Mouse (Mus musculus) activated CD4-positive, CD25-positive, alpha-beta regulatory T cell, adult 4 months (primary cell): ENCODE measurements around the gene Igf2. TPM values are rescaled to one million over a fixed set of nuclear protein-coding genes. Genes with fewer than 3 reads are reported as not detected.

ENCODE experiments used
- ATAC-seq: one replicate; pipeline ENCODE4 v1.8.0; 2017
- polyA plus RNA-seq, 2 experiments: library from polyadenylated mRNA; unstranded; fragments of 100-300 nt; shearing (Covaris generic); gene quantifications; one replicate each; pipeline ENCODE4 v1.2.1; 2017

The Igf2 gene
- polyA plus RNA-seq, 2 experiments from 2014 or later = 0.24 TPM; not detected in 1

GRCm38 (mm10) chr7:142658681-142659180, 7.9 kb downstream of the Igf2 start:
- no peak for ATAC-seq

- no peak for ATAC-seq
Observed at GRCm38 (mm10) chr7:142657821-142658614, 8.6 kb downstream of the Igf2 start.

- no peak for ATAC-seq
Observed at GRCm38 (mm10) chr7:142657341-142657791, 9.2 kb downstream of the Igf2 start.

- no peak for ATAC-seq
Observed at GRCm38 (mm10) chr7:142656055-142656454, 10.6 kb downstream of the Igf2 start.

- ATAC-seq = no peak
Observed at GRCm38 (mm10) chr7:142655633-142656032, 11.0 kb downstream of the Igf2 start.

- ATAC-seq = no peak
Observed at GRCm38 (mm10) chr7:142653726-142654125, 12.9 kb downstream of the Igf2 start.

- no peak for ATAC-seq
Observed at GRCm38 (mm10) chr7:142646676-142647075, 19.9 kb downstream of the Igf2 start.

- ATAC-seq = no peak
Observed at GRCm38 (mm10) chr7:142645045-142645444, 21.6 kb downstream of the Igf2 start.

GRCm38 (mm10) chr7:142636178-142636577, 30.4 kb downstream of the Igf2 start:
- ATAC-seq = no peak

GRCm38 (mm10) chr7:142630691-142631090, 35.9 kb downstream of the Igf2 start:
- no peak for ATAC-seq

- no peak for ATAC-seq
Observed at GRCm38 (mm10) chr7:142629806-142630205, 36.8 kb downstream of the Igf2 start.

- no peak for ATAC-seq
Observed at GRCm38 (mm10) chr7:142622180-142622579, 44.4 kb downstream of the Igf2 start.

- ATAC-seq = no peak
Observed at GRCm38 (mm10) chr7:142613077-142613476, 53.5 kb downstream of the Igf2 start.

- ATAC-seq = no peak
Observed at GRCm38 (mm10) chr7:142610627-142611406, 55.8 kb downstream of the Igf2 start.

GRCm38 (mm10) chr7:142600921-142601320, 65.7 kb downstream of the Igf2 start:
- no peak for ATAC-seq

Other genes starting within 250 kb of the Igf2 start
- gene Syt8, start 232.0 kb downstream of the Igf2 start, polyA plus RNA-seq = not detected
- gene Tnni2, start 225.0 kb downstream of the Igf2 start, polyA plus RNA-seq = not detected
- gene Lsp1, start 206.0 kb downstream of the Igf2 start, polyA plus RNA-seq = 1,000 to 10,000 TPM; 1,487 to 1,560 TPM
- gene Tnnt3, start 168.0 kb downstream of the Igf2 start, polyA plus RNA-seq = 1 to 10 TPM; 2.8 to 3.0 TPM
- gene Mrpl23, start 134.1 kb downstream of the Igf2 start, polyA plus RNA-seq = 10 to 100 TPM; 10.2 to 31.9 TPM
- not detected for gene Gm49394, start 3.1 kb upstream of the Igf2 start, polyA plus RNA-seq
- gene Ins2, start 76.6 kb upstream of the Igf2 start, polyA plus RNA-seq = not detected